Mouse (Mus musculus): ENCODE measurements around the gene Aen. TPM values are rescaled to one million over a fixed set of nuclear protein-coding genes. Genes with fewer than 3 reads are reported as not detected.

The Aen gene
- total RNA-seq (2023): 10 to 100 TPM in 1 of 2 experiments, 1 to 10 TPM in 1; 8.9 to 10.9 TPM

GRCm38 (mm10) chr7:78895653-78896333 lies at the start of gene Aen:
Gene Aen (plus strand): TSS chr7:78895854.

GRCm38 (mm10) chr7:78846737-78847434 lies 48.8 kb upstream of the Aen start, which contains the start of gene Det1:
Gene Det1 (minus strand): TSS chr7:78847263.

GRCm38 (mm10) chr7:78912974-78913474 lies 17.4 kb downstream of the Aen start, which contains the start of gene Isg20:
Gene Isg20 (plus strand): TSS chr7:78913424.

Other genes starting within 250 kb of the Aen start
- gene Ntrk3, start 157.8 kb upstream of the Aen start, total RNA-seq (2023): not detected
- gene Mrps11, start 112.7 kb upstream of the Aen start, total RNA-seq (2023): 10 to 100 TPM; 17.0 to 20.3 TPM
- 10 to 100 TPM in 1 of 2 experiments, 1 to 10 TPM in 1; 8.2 to 11.7 TPM for gene Mrpl46, start 112.3 kb upstream of the Aen start, total RNA-seq (2023)
- 1 to 10 TPM; 4.0 to 5.4 TPM for gene Det1, start 48.6 kb upstream of the Aen start, total RNA-seq (2023)
- gene Isg20, start 17.6 kb downstream of the Aen start, total RNA-seq (2023): 10 to 100 TPM; 21.6 to 41.6 TPM
- not detected for gene Acan, start 157.6 kb downstream of the Aen start, total RNA-seq (2023)
- not detected for gene Hapln3, start 235.2 kb downstream of the Aen start, total RNA-seq (2023)